Mouse (Mus musculus): ENCODE measurements at regions not wholly inside any gene's neighbourhood (a gene's known extent, or its start where the extent isn't known, plus 50 kb on each side); places are given as distances from the start of the nearest gene placed in this dataset.

DNA sequence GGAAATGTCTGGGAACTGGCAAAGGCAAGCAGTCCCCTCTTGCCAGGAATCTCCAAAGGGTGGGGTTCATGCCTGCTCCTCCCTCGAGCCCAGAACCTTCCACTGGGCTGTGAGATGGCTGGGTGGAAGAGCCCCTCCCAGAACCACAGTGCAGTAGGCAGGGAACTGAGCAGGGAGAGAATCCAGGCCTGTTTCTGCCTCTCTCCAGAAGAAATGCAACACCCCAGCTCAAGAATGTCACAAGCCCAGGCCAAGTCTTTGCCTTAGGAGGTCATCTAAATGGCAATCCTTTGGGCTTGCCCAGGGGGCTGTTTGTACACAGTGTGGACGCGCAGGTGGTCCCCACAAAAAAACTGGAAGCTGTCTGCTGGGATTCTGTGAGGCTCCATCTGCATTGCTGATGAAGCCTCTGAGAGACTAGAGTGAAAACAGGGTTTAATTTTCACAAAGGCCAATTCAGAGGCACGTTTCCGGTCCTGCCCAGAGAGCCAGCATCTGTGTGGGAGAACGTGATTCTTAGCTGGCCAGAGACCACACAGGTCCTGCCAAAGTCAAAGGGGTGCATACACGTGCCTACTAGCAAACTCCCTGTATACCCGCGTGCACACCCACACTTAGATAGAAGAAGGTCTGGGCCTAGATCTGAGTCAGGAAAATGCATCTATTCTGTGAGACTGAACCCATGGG lies 129.0 kb downstream of the Hmg20a start:
- DNase-seq (ENCODE audit: extremely low read depth, low read depth) = no peak

DNA sequence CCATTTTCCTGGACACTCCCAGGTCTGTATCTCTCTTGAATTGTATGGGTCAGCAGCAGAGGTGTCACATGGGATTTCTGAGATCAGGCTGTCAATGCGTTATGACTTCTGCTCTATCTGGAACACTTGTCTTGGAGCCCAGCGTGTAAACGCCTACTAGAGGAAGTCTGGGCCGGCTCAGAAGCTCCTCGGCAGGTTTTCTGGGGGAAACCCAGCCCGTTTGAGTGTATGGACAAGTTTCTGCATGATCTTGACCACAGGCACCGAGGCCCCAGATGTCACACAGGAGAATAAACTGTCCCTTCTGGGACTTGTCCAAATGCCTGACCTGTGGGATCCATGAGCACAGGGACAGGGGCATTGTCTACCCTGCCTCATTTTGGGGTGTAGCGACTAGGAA lies 131.4 kb downstream of the Hmg20a start:
- DNase-seq (ENCODE audit: extremely low read depth, low read depth) = no peak

DNA sequence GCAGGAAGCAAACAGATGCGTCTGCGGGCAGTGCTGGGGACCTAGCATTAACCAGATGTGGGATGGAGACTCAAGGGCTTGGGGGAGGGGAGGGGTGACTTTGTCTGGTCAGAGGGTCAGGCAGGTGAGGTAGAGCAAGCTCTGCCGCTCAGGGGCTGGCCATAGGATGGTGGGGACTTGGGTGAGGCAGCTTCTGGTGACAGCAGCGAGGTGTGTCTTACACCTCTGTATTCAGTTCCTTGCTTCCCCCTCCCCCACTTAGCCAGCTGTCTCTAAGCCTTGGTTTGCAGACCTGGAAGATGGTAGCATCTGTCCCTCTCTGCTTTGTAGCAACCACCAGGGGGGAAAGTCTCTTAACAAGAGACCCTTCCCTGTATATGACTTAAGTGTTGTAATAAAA lies 131.8 kb downstream of the Hmg20a start:
- DNase-seq (ENCODE audit: extremely low read depth, low read depth) = no peak

DNA sequence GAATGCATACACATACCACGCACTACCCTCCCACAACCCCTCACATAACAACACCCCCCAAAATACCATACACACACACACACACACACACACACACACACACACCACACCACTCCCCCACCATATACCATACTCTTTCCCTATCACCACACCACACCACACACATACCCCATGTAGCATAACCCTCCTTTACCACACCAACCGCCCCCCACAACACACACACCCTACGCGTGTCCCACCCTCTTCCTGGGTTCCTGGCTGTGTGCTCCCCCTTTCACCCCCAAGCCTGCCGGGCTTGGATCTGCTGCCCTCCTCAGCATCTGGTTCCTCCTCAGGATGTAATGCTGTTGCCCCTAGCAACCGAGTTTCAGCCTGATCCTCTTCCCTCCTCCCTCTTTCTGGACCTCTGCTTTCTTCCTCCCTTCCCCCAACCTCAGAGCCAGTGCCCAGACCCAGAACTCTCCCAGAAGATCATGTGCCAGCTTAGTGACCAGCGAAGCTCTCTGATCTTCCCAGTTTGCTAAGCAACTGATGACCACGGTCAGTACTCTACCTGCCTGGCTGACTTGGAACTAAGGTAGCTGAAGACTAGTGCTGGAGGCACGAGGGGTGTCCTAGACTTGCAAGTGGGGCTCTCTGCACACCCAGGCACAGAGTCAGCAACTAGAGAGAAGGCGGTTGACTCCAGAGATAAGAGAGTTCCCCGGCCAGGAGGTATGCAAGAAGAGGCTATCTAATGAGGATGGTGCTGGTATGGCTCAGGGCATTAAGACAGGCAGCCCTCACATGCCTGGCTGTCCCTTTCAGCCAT lies 133.2 kb downstream of the Hmg20a start:
- DNase-seq (ENCODE audit: extremely low read depth, low read depth) = no peak

DNA sequence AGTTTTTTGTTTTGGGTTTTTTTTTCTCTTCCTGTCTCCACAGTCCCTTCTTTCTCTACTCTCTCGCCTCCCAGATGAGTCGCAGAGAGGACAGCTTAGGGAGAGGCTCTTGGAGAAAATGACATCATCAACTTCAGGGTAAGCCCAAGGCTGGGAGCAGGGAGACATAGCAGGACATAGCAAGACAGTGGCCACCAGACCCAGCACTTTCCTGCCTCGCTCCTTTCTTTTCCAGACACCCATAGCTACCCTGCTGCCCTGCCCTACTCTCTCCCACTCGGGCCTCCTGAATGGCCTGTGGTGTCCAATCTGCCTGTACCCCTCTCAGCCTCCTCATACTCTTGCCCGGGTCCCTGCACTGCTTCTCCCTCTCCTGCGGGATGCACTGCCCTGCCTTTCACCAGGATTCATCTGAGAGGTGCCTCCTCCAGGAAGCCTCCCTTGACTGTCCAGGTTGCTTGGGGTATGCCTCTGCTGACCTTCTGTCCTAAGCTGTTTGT lies 133.8 kb downstream of the Hmg20a start:
- no peak for DNase-seq (ENCODE audit: extremely low read depth, low read depth)

DNA sequence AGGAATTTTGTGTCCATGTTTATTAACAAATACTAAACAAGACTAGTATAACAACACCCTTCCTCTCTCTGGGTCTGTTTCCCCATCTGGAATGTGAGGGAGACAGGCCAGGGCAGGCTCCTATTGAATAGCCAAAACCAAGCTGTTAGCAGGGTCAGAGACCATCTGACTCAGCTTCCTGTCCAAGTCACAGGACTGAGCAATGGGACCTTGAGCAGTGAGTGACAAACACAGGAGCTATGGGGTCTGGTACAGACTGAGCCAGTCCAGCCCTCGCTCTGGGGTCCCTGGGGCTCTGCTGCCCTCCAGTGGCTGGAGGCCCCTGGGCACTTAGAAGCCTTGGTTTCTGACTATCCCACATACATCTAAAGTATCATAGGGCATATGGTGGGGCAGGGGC lies 134.4 kb downstream of the Hmg20a start:
- DNase-seq (ENCODE audit: extremely low read depth, low read depth) = peak; percentile 21

DNA sequence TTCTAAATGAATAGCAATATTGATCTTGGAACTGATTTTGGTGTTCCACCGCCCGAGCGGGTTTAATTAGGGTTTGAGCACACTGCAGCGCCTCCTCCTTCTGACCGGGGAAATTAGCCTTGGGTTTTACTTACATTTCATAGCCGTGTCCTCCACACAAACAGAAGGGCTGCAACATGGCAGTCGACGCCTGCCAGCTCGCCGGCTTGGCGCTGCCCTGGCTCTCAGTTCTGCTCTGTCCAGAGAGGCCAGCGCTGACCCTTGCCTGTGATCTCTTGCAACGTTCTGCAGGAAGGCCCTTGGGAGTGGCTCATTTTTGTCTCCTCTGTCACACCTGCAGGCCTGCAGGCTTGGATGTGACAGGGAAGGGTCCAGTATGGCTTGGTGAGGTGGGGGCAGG lies 135.2 kb downstream of the Hmg20a start:
- no peak for DNase-seq (ENCODE audit: extremely low read depth, low read depth)

DNA sequence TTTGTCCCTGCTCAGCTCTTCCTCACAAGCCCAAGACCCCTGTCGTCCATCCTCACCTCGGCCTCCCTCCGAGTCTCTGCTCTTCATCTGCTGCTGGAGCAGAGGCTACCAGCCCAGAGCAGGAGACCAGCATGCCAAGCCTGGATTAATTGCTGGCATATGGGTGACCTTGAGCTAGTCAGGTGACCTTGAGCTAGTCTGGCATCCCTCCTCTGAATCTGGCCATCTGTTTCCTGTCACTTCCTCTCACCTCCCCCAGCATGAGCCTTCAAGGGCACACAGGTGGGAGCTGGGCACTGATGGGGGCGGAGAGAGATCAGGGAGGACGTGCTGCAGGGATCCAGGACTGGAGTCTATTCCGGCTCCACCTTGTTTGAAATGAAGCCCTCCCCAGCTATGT lies 135.7 kb downstream of the Hmg20a start:
- DNase-seq (ENCODE audit: extremely low read depth, low read depth) = no peak

DNA sequence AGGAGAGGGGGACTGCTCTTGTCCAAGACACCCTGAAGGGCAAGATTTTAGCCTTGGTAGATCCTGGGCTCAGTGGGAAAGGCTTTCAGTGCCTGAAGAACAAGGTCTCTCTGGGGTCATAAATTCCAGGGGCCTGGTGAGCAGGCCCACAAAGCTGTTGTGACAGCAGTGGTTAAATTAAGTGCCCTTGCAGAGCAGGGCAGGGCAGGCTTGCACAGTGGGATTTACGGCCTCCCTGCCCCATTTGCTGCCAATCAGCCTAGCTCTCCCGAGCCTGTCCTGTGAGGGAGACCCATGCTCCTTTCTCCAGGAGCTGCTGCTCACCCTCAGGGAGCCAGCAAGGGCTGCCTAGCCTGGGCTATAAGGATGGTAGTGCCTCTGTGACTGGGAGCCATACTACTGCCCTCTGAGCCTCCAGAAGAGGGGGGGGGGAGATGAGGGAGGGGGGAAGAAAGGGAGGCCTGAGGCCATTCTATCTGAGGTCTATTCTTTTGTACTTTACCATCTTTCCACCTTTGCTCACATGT lies 141.3 kb downstream of the Hmg20a start:
- DNase-seq (ENCODE audit: extremely low read depth, low read depth) = no peak

DNA sequence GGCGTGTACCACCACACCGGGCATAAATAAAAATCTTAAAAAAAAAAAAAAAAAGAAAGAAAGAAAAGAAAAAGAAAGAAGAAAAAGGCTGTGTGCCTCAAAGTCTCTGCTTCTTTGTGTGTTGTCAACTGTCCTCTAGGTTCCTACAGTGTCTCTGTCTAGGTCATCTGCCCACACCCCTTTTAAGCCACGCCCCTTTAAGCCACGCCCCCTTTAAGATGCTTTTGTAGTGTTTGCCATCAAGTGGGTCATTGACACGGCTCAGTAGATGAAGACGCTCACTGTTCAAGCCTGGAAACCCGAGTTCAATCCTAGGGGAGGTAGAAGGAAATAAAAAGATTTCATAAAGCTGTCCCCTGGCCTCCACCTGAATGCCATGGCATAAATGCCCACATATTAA lies 144.0 kb downstream of the Hmg20a start:
- DNase-seq (ENCODE audit: extremely low read depth, low read depth) = no peak

DNA sequence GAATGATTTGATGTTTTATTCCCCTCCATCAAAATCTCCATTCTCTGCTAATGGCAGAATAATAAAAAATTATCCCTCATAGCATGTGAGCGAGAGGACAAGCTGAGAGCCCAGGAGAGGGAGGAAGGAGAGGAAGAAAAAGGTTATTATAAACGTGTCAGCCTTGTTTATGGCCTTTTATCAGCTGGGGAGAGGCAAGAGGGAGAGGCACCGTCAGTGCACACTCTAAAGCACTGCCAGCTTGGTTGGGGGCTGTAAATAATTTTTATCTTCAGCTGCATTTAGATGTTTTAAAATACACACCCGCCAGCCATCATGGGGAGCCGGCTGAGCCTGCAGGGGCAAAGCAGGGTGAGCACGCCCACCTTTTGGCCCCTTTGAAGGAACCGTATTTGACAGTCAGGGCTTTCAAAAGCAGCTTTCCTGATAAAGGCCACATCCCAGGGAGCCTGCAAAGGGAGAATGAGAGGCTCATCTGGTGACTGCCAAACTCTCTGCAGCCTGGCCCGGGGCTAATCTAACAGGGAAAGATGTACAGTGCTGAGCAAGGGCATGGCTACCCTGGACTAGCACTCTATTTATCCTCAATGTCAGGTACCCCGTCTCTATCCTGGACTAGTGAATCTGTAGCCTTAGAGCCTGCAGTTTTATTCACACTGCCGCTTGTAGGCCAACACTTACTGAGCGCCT lies 145.8 kb downstream of the Hmg20a start:
- no peak for DNase-seq (ENCODE audit: extremely low read depth, low read depth)

Measured in MEL-GATA-1-ER (cell line).